Mouse (Mus musculus) 3T3-L1 (cell line): Measurements from ENCODE around the gene Slc5a9.
"Not testable (repeated sequence)": the region's sequence is repeated elsewhere in the genome, so short reads cannot be mapped to it uniquely, and the experiment has no call there.

Source experiments
- DNase-seq: peaks from one replicate; pipeline ENCODE4 v3.0.0-alpha.2; 2015; ENCODE audit warnings: low read depth, low spot score

The Slc5a9 gene

DNA sequence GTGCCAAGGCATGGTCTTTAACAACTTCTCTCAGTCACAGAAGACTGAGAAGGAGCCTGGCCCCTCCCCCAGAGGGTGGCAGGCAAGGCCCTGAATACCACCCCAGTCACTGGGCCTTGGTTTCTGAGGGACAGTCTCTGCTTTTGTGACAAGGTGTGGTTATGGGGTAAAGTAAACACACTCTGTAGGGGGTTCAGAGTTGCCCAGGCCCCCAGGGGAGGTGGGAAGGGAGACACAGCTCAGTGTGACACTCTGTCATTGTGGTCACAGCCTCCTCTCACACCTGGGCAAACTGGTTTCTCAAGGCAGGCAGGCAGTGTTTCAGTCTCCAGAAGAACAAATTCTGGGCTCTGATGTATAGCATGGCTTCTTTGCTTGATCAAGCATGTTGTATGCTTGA lies at the start of gene Slc5a9:
Gene Slc5a9, minus strand, starts transcription at position 144 of the 400 bp plus-strand sequence.
- DNase-seq: no peak

DNA sequence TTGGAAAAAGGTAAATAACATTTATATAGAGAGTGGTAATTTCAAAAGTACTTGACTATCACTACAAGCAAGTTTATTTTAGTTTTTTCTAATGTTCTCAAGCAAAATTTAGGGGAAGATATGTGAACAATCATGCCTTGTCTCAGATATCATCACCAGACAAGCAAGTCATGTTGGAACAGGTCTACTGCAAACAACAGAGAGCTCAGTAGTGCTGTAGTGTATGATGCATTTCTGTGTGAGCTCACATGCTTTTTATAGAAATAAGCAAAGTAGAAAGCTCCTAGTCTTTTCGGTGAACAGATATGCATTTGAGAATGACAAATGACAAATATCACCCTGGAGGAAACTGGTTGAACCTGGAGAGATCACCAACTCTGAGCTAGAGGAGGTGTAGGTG lies 16.4 kb upstream of the Slc5a9 start, which contains the start of gene Skint8:
Gene Skint8, plus strand, starts transcription at position 301 of the 400 bp plus-strand sequence.
- DNase-seq: no peak

DNA sequence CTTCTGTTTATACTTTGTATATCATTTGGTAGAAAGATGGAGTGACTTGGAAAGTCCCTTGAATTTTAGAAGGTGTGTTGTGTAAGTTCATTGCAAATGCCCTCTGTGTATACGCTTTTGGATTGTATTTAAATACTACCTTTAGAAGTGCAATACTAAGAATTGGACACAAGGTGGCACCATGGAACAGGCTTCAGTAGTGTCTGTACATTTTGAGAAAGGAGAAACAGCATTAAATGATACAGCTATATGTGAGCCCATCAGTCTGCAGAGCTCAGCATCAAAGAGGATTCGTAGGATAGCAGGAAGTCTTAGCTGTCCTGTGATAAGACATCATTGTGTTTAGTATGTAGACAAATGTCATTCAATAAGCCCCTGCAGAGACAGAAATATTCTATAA lies 5.2 kb upstream of the Slc5a9 start:
- peak; percentile 82 for DNase-seq

DNA sequence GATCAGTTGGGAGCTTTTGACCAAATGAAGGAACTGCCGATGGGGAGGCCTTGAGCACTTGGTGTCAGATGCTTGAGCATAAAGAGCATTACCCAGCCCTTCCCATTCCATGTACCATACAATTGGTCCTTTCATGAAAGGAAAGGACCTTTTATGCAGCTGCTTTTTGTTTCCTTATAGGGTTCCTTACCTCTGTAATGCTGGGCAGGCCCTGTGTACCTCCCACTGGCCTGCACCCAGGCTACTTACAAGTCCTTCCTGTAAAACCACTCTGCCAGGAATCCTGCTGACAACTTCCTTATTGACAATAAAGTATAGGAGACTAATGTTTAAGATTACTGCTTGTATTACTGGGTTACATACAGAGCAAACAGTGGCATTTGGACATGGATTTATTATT lies 1.2 kb downstream of the Slc5a9 start:
- DNase-seq: no peak

DNA sequence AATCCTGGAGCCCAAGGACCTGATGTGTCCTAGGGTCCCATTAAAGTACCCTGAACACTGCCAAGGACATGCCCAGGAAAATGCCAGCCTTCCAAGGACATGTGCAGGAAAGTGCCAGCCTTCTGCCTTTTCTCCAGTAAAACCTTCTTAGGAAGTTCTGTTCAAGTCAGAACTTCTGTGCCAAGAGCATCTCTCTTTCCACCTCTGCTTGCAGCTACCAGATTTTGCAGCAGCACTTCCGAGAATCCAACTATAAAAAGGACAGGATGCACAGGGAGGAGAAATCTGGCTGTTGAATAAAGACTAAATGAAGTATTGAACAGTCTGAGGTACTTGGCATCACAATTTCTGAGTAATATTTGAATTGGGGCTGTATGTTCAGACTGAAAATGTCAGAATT lies 2.2 kb downstream of the Slc5a9 start:
- not testable (repeated sequence) for DNase-seq

DNA sequence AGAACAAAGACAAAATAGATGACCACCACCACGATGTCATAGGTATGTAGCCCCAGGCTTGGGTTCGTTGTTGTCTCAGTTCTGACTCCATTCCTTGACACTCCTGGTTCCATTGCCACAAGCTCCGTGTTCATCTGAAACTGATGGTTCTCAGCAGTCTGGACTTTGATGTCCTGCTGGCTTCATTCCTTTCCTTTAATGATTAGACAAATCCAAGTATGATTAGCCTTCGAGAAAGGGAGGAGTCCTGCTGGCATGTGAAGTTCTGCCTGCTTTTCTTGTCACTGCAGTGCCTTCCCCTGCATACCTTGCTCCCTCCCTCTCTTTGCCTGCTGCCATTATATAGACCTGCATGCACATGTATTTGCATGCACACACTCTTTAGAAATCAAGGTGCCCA lies 4.2 kb downstream of the Slc5a9 start:
- no peak for DNase-seq

DNA sequence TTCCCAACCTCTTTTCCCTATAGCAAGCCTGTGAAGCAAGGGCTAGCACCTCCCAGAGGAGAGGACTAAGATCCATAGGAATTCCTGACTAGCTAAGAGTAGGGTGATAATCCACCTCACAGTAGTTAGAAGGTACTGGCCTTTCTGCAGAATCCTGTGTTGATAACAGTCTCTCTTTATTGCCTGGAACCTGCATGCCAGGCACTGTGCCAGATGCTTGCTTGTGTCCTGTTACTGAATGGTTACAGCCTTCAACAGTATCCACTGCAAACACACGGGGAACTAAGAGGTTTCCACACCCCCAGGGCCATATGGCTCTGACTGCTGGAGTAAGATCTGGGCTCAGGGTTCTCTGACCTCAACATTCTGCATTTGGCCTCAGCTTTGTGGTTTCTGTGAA lies 5.0 kb downstream of the Slc5a9 start:
- peak; percentile 21 for DNase-seq

DNA sequence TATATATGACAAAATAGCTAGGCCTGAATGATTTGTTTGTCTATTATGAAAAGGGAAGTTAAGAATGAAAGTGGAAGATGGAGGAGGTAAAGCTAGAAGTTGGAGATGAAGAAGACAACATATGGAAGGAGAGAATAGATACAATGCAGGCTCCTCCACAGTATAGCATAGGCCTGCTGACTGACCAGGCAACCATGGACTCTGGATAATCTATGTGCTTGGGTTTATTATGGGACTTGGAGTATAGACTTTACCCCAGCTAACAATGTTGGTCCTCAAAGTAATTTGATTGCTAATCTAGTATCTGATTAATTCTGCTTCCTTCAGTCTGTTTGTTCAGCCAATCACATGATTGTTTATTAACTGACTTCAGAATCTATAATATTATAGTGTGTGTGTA lies 10.6 kb downstream of the Slc5a9 start:
- DNase-seq: no peak

DNA sequence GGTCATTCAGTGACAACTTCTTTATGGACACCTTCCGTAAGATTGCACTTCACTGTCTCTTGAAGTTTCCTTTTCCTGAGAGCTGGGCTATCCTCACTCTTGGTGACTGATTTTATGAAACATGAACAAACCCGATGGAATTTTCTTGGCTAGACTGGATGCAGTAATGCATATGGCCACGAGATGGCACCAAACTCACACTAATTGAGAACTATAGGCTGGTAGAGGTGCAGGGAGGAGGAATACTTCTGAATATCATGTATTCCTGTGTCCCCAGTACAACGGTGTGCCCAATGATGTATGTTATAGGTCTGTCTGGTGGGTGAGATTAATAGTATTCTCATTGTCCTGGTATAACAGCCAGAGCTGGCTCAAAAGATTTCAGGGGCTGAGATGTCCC lies 16.1 kb downstream of the Slc5a9 start:
- peak; percentile 88 for DNase-seq

DNA sequence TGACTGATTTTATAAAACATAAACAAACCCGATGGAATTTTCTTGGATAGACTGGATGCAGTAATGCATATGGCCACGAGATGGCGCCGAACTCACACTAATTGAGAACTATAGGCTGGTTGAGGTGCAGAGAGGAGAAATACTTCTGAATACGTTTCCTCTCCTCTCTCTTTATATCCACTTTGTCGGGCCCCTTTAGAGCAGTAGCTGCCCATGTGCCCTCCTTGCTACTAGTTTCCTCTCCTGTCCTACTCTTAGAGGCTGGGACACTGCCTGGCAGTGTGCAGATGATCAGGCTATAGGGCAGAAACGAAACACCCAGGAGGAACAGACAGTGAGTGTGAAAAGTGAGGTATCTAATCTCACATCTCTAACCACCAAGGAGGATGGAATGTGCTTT lies 16.7 kb downstream of the Slc5a9 start:
- DNase-seq: peak; percentile 86

DNA sequence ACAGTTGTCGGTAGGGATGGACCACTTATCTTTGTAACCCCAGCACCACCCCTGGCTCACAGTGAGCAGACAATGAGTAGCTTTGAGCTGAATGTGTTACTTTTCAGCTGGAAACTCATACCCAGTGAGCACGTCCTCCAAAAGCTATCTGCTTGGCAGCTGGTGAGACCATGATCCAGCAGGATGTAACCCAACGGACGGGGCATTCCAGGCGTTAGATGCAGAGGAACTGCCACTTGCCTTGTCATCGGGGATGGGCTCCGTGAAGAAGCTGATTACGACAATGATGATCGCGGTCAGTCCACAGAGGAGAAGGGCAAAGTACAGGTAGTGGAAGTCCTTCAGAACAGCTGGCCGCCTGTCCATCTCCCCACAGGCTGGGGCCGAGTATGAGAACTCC lies 19.2 kb downstream of the Slc5a9 start:
- no peak for DNase-seq

DNA sequence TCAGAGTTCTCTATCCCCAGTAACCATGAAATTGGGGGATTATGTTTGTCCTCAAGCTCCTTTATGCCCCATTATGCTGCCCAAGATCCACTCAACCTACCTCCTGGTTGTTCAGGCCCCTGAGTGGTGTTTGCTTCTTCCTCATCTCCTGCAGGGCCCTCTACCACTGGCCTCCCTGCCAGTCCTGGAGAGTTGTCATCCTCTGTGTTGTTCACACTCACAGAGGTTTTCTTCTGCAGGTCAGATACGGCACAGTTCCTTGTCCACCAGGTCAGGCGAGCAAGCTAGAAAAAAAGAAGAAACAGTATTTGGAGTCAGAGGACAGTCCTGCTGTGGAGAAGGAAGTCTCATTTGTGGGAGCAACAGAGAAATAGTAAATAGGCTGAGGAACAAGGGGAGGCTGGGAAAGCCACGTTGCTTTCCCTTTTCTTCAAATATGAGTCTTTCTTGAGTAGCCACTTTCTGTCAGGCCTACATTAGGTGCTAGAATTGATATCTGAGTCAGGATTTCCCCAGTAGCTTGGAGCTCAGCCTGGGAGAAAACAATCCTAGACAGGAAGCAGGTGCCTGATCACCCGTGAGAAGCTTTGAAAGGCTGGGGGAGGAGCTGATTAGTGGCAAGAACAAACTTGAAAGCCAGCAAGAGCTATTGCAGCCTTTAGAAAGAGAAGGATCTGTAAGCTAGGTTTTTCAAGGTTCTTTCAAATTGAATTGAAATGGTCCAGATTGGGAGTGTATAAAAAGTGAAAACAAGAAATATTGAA lies 22.4 kb downstream of the Slc5a9 start:
- no peak for DNase-seq

DNA sequence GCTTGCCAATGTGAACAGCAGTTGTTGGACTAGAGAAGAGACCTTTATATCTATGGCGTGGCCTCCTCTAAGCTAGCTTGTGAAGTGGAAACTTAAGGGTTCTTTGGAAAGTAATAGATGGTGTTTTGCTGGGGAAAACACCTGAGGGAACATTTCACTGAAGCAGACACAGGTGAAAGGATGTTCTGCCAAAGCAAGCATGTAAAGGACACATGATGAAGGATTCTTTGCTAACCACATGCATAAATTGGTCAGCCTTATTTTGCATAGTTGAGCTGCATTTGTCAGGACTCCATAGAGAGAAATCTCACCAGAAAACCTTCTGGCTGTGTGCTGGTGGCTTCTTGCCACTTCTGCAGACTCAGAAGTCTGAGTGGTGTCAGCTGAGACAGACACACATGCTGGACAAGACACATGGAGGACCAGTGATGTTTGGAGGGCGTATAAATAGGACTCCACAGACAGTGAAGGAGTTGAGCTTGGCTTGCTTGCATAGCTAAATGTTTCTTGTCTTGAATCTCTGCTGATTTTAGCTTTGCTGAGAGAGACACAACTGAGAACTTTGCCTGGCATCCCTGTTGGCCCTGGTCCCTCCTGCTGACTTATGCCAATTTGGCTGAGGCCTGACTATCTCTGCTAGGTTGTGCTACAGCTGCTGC lies 34.8 kb downstream of the Slc5a9 start:
- DNase-seq: no peak

DNA sequence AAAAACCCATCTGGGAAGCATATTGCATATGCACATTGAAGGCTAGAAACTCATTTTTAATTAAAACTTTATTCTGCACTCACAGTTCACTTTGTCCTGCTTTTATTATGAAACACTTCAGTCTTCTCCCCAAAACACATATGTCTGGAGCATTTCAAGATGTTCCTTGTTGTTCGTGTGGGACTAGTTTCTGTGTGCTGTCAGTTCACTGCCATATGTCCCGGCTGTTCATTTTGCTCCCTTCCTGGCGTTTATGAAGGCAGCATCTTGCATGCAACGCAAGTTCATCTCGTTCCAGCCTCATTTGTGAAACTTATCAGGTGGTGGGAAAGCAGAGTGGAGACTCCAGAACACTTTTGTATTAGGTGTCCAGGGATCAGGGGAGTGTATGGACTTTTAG lies 36.0 kb downstream of the Slc5a9 start:
- DNase-seq: no peak

DNA sequence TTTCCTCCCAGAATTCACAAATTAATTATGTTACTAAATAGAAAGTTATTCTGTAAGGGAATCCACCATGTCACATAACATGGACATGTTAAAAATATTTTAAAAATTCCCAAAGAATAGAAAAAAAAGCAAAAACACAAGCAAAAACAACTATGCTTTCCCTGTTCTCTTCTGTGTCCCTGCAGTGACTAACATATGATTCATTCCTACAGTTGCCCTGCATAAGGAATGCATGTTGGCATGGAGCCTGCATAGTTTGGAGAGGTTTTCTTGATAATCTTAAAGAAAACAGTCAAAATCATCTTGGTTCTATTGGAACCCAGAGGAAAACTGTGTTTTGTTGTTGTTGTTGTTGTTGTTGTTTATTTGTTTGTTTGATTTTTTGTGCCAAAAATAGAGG lies 50.1 kb downstream of the Slc5a9 start:
- DNase-seq: peak; percentile 85

DNA sequence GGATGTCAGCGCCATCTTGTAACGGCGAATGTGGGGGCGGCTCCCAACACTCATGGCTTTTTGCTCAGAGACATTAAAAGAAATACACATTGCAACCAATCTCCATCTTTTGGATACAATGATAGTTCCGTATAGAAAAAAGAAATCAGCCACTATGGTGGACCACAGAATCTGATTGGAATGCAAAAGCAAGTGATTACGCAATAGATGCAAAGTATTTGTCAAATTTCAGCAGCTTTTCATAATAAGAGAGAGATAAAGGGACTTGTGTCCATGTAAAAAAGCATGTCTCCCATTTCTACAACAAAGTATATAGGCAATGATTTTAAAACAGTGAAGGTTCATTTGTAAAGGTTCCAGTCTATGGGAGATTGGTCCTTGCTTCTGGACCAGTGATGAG lies 63.8 kb downstream of the Slc5a9 start:
- DNase-seq: no peak
